In the genomic region with DNA sequence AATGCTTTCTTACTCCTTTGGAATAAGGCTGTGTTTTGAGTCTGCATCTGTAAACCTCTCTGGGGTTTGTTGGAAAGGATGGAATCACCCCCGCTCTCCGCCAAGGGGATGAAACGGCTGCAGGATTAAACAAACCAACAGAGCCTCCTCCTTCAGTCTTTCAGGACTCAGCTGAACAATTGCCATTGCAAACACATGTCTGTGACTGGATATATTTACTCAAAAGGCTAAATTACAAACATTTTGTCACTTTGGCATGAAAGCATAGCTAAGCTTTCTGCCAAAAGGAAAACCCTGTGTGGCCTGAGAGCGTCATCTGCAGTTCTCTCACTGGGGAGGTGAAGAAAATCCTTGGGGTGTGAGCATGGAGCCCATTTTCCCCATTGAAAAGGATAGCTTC, we compare ENCODE assay signal across 17 mouse cellular contexts.
A peak's percentile ranks its signal among the peaks of the same experiment; 100 is the strongest.
DNase-seq lines count a peak whose midpoint lies in the region; ATAC-seq and TF ChIP-seq lines count a peak whose summit lies in the region.
"Had no signal": no experiment of that assay in that cellular context is flagged by ENCODE, and none has a peak within 500 bp of the region (broad histone marks: within the 10 kb centered on the region; RNA-seq: fewer than 3 reads in every experiment).

No protein-coding gene starts in this region.

- TF ChIP-seq POLR2A in brain, embryonic 14.5 days (IDR thresholded peaks at IDR 0.05; ENCODE audit: borderline replicate concordance, extremely low read depth, insufficient read depth, insufficient read length, poor library complexity, severe bottlenecking): no peak

- 41% methylated on average over 4 of the region's 4 CpGs for WGBS in forebrain, postnatal 0 days
- WGBS in forebrain, embryonic 15.5 days: 54% methylated on average over 4 of the region's 4 CpGs
- WGBS in lung, postnatal 0 days: 54% methylated on average over 4 of the region's 4 CpGs
- 94% methylated on average over 4 of the region's 4 CpGs for WGBS in macrophage (ENCODE audit: missing documents)

- DNase-seq in forebrain, postnatal 0 days: peak; percentile 16
- peak; percentile 16 for DNase-seq in lung, postnatal 0 days (ENCODE audit: low spot score)
- no peak for DNase-seq in lung, adult 18-20 months
- peak; percentile 19 for DNase-seq in brain, embryonic 14.5 days (ENCODE audit: low read depth)
- no peak for DNase-seq in kidney, adult 11 months
- DNase-seq: adrenal gland, adult 2 months; adrenal gland, postnatal 25 days; cerebellum, adult 2 months; cerebellum, postnatal 14 days; embryo, embryonic 11 days; gastrocnemius, postnatal 14 days had no signal

- no peak overlapping the region for H3K9ac ChIP-seq in forebrain, postnatal 0 days
- H3K9ac ChIP-seq in forebrain, embryonic 15.5 days (replicated peaks): no peak overlapping the region
- H3K9ac ChIP-seq in lung, postnatal 0 days (replicated peaks; ENCODE audit: low read depth): no peak overlapping the region
- H3K9ac ChIP-seq: embryonic facial prominence, embryonic 12.5 days; forebrain, embryonic 13.5 days; heart, embryonic 12.5 days; hindbrain, embryonic 15.5 days had no signal

- no peaks in the 10 kb centered on the region for H3K36me3 ChIP-seq in forebrain, postnatal 0 days (ENCODE audit: insufficient read depth)
- no peaks in the 10 kb centered on the region for H3K36me3 ChIP-seq in forebrain, embryonic 15.5 days
- H3K36me3 ChIP-seq in lung, postnatal 0 days (ENCODE audit: insufficient read depth, low read length): no peaks in the 10 kb centered on the region
- H3K36me3 ChIP-seq in macrophage (ENCODE audit: inconsistent target): no peaks in the 10 kb centered on the region
- H3K36me3 ChIP-seq: embryonic facial prominence, embryonic 12.5 days; heart, embryonic 12.5 days; hindbrain, embryonic 15.5 days had no signal

- no peak overlapping the region for H3K27ac ChIP-seq in forebrain, postnatal 0 days (ENCODE audit: low read depth, low read length)
- H3K27ac ChIP-seq in forebrain, embryonic 15.5 days (replicated peaks): no peak overlapping the region
- no peak overlapping the region for H3K27ac ChIP-seq in lung, postnatal 0 days (ENCODE audit: low read length)
- peak overlapping the region; percentile 39 for H3K27ac ChIP-seq in macrophage
- H3K27ac ChIP-seq: embryonic facial prominence, embryonic 12.5 days; forebrain, embryonic 13.5 days; hindbrain, embryonic 15.5 days had no signal

- H3K4me1 ChIP-seq in forebrain, postnatal 0 days (ENCODE audit: insufficient read depth): peaks cover 6% of the 10 kb centered on the region; the same call in 1 of the 2 replicates
- peaks cover 22% of the 10 kb centered on the region for H3K4me1 ChIP-seq in forebrain, embryonic 15.5 days
- H3K4me1 ChIP-seq in lung, postnatal 0 days (ENCODE audit: insufficient read depth, low read depth, low read length): no peaks in the 10 kb centered on the region
- H3K4me1 ChIP-seq: heart, embryonic 12.5 days had no signal

- no peak for TF ChIP-seq EP300 in lung, postnatal 0 days (IDR thresholded peaks at IDR 0.05)

- no peak overlapping the region for H3K4me2 ChIP-seq in forebrain, postnatal 0 days (ENCODE audit: low read depth)
- H3K4me2 ChIP-seq in forebrain, embryonic 15.5 days (replicated peaks): no peak overlapping the region
- H3K4me2 ChIP-seq in lung, postnatal 0 days (replicated peaks; ENCODE audit: low read depth, low read length): no peak overlapping the region
- H3K4me2 ChIP-seq: embryonic facial prominence, embryonic 12.5 days; forebrain, embryonic 13.5 days; heart, embryonic 12.5 days; hindbrain, embryonic 15.5 days had no signal

- no peak for ATAC-seq in forebrain, postnatal 0 days
- ATAC-seq in forebrain, embryonic 15.5 days (replicated peaks): no peak
- ATAC-seq in lung, postnatal 0 days: no peak
- ATAC-seq: forebrain, embryonic 13.5 days had no signal

- TF ChIP-seq CTCF in forebrain, postnatal 0 days (IDR thresholded peaks at IDR 0.05; ENCODE audit: low read depth): no peak
- TF ChIP-seq CTCF in lung, postnatal 0 days (IDR thresholded peaks at IDR 0.05): no peak
- no peak for TF ChIP-seq CTCF in brain, embryonic 14.5 days (IDR thresholded peaks at IDR 0.05; ENCODE audit: borderline replicate concordance, extremely low read depth, insufficient read depth, insufficient read length)

- no peaks in the 10 kb centered on the region for H3K79me2 ChIP-seq in macrophage (ENCODE audit: inconsistent target)

- H3K4me3 ChIP-seq in forebrain, postnatal 0 days (ENCODE audit: low read depth, low read length): no peak overlapping the region
- H3K4me3 ChIP-seq in forebrain, embryonic 15.5 days: no peak overlapping the region
- H3K4me3 ChIP-seq in lung, postnatal 0 days (ENCODE audit: low read depth, low read length): no peak overlapping the region
- no peak overlapping the region for H3K4me3 ChIP-seq in macrophage (ENCODE audit: inconsistent target)
- H3K4me3 ChIP-seq: embryonic facial prominence, embryonic 12.5 days; forebrain, embryonic 13.5 days; heart, embryonic 12.5 days; hindbrain, embryonic 15.5 days had no signal

- no peaks in the 10 kb centered on the region for H3K27me3 ChIP-seq in forebrain, postnatal 0 days (ENCODE audit: insufficient read depth, low read length)
- no peaks in the 10 kb centered on the region for H3K27me3 ChIP-seq in forebrain, embryonic 15.5 days
- no peaks in the 10 kb centered on the region for H3K27me3 ChIP-seq in lung, postnatal 0 days (replicated peaks; ENCODE audit: insufficient read depth, low read length)
- H3K27me3 ChIP-seq: embryonic facial prominence, embryonic 12.5 days; heart, embryonic 12.5 days; hindbrain, embryonic 15.5 days had no signal

- H3K9me3 ChIP-seq in forebrain, postnatal 0 days (ENCODE audit: low read length): no peaks in the 10 kb centered on the region
- no peaks in the 10 kb centered on the region for H3K9me3 ChIP-seq in forebrain, embryonic 15.5 days
- H3K9me3 ChIP-seq in lung, postnatal 0 days (ENCODE audit: low read length): no peaks in the 10 kb centered on the region
- H3K9me3 ChIP-seq: embryonic facial prominence, embryonic 12.5 days; forebrain, embryonic 13.5 days; heart, embryonic 12.5 days; hindbrain, embryonic 15.5 days had no signal

Comparison
In these comparisons a context has a peak if more than half of its experiments do, and no peak if none do; other contexts are left out.
1. DNase-seq: peak in forebrain, postnatal 0 days (single experiment), lung, postnatal 0 days (single experiment) and brain, embryonic 14.5 days (single experiment); none in lung, adult 18-20 months (0 of 2) and kidney, adult 11 months (single experiment).